Mouse (Mus musculus) thymus, adult 2 months (tissue): ENCODE measurements around the gene Tfcp2l1. TPM values are rescaled to one million over a fixed set of nuclear protein-coding genes. Genes with fewer than 3 reads are reported as not detected.

ENCODE experiments used
- DNase-seq: peaks from one replicate; pipeline ENCODE4 v3.0.0; 2021
- H3K27ac ChIP-seq: fragments of 200-500 bp; 2 replicates; pipeline ENCODE4 v1.5.1; 2012; ENCODE audit warnings: low read length, control low read depth; ENCODE audit not compliant: control insufficient read depth, insufficient read depth
- H3K27me3 ChIP-seq: fragments of 200-500 bp; 2 replicates; pipeline ENCODE4 v1.6.1; 2012; ENCODE audit warnings: mild to moderate bottlenecking, low read length, moderate library complexity, mixed read lengths; ENCODE audit not compliant: control insufficient read depth, insufficient read depth
- H3K36me3 ChIP-seq: fragments of 200-500 bp; 2 replicates; pipeline ENCODE4 v1.6.1; 2012; ENCODE audit warnings: mild to moderate bottlenecking, low read length, moderate library complexity; ENCODE audit not compliant: control insufficient read depth, insufficient read depth
- H3K4me1 ChIP-seq: fragments of 200-500 bp; replicated peaks from 2 replicates; pipeline ENCODE4 v1.6.1; 2012; ENCODE audit warnings: low read length; ENCODE audit not compliant: control insufficient read depth, insufficient read depth
- H3K4me3 ChIP-seq: fragments of 200-500 bp; 2 replicates; pipeline ENCODE4 v1.5.1; 2012; ENCODE audit warnings: mild to moderate bottlenecking, low read length, control low read depth, moderate library complexity; ENCODE audit not compliant: control insufficient read depth, insufficient read depth
- CTCF ChIP-seq: fragments of 200-500 bp; IDR thresholded peaks from 2 replicates; pipeline ENCODE4 v1.5.1; 2012; ENCODE audit warnings: mild to moderate bottlenecking, control low read depth, low read length, moderate library complexity, borderline replicate concordance; ENCODE audit not compliant: control insufficient read depth, poor library complexity, insufficient read depth; ENCODE audit errors: extremely low read depth
- POLR2A ChIP-seq: fragments of 200-500 bp; IDR thresholded peaks from 2 replicates; pipeline ENCODE4 v1.6.1; 2012; ENCODE audit warnings: mild to moderate bottlenecking, low read length, control low read depth, moderate library complexity; ENCODE audit not compliant: control insufficient read depth, poor library complexity, insufficient read depth; ENCODE audit errors: extremely low read depth
- WGBS: fragments of 180-500 bp; shearing (Covaris S2); methylation state at CpG from one replicate; pipeline ENCODE4 v1.1.7; 2018; 5-methylcytosine and 5-hydroxymethylcytosine counted together
- polyA plus RNA-seq: library from polyadenylated mRNA; depleted of rRNA; stranded (reverse); fragments of >200 nt; gene quantifications from 2 replicates; pipeline ENCODE4 v1.2.3, GENCODE M21; 2012; rRNA removed

The Tfcp2l1 gene
- polyA plus RNA-seq: 1.5 and 3.1 TPM in 2 replicates

GRCm38 (mm10) chr1:118627781-118628464 lies at the start of gene Tfcp2l1:
TSS of gene Tfcp2l1 (plus strand) at chr1:118627945.
- DNase-seq: peak; percentile 7
- peaks cover 9% of the 10 kb centered on the region for H3K27me3 ChIP-seq
- peak within 1 kb of the TSS; percentile 23; the same call in 1 of the 2 replicates for H3K4me3 ChIP-seq
- H3K4me1 ChIP-seq: no peaks in the 10 kb centered on the region
- no peaks in the 10 kb centered on the region for H3K36me3 ChIP-seq
- no peak within 1 kb of the TSS for H3K27ac ChIP-seq
- TF ChIP-seq CTCF: no peak
- TF ChIP-seq POLR2A: no peak
- 3% methylated on average over 48 of the region's 48 CpGs for whole genome bisulfite sequencing

- peaks cover 29% of the 10 kb centered on the region for H3K36me3 ChIP-seq
- H3K27me3 ChIP-seq: no peaks in the 10 kb centered on the region
- no peak overlapping the region for H3K27ac ChIP-seq
- 96% methylated on average over 2 of the region's 2 CpGs for WGBS
- no peak for TF ChIP-seq POLR2A
- TF ChIP-seq CTCF: no peak
- no peaks in the 10 kb centered on the region for H3K4me1 ChIP-seq
- no peak for DNase-seq
- no peak overlapping the region for H3K4me3 ChIP-seq
Measured at GRCm38 (mm10) chr1:118580174-118580702, 47.5 kb upstream of the Tfcp2l1 start.

- TF ChIP-seq CTCF: no peak
- no peak for TF ChIP-seq POLR2A
- H3K4me3 ChIP-seq: no peak overlapping the region
- WGBS: 97% methylated on average over 8 of the region's 8 CpGs
- peaks cover 26% of the 10 kb centered on the region for H3K36me3 ChIP-seq
- H3K4me1 ChIP-seq: no peaks in the 10 kb centered on the region
- no peaks in the 10 kb centered on the region for H3K27me3 ChIP-seq
- no peak overlapping the region for H3K27ac ChIP-seq
- DNase-seq: no peak
Measured at GRCm38 (mm10) chr1:118581179-118581578, 46.6 kb upstream of the Tfcp2l1 start.

GRCm38 (mm10) chr1:118589721-118590120 lies 38.0 kb upstream of the Tfcp2l1 start:
- no peaks in the 10 kb centered on the region for H3K4me1 ChIP-seq
- 97% methylated on average over 5 of the region's 5 CpGs for WGBS
- DNase-seq: no peak

GRCm38 (mm10) chr1:118592933-118593332 lies 34.8 kb upstream of the Tfcp2l1 start:
- Histone ChIP-seq H3K4me3 (no peak overlapping the region), H3K4me1 (no peaks in the 10 kb centered on the region), H3K27ac (no peak overlapping the region), H3K36me3 (peaks cover 56% of the 10 kb centered on the region), H3K27me3 (no peaks in the 10 kb centered on the region)
- no peak for DNase-seq
- 96% methylated on average over 4 of the region's 4 CpGs for WGBS
- TF ChIP-seq POLR2A (no peak), CTCF (no peak)

More at GRCm38 (mm10) chr1:118589721-118590120, 38.0 kb upstream of the Tfcp2l1 start:
- H3K36me3 ChIP-seq: peaks cover 38% of the 10 kb centered on the region
- no peaks in the 10 kb centered on the region for H3K27me3 ChIP-seq
- H3K27ac ChIP-seq: no peak overlapping the region
- TF ChIP-seq POLR2A (no peak), CTCF (no peak)
- no peak overlapping the region for H3K4me3 ChIP-seq

- 98% methylated on average over 2 of the region's 2 CpGs for WGBS
- Histone ChIP-seq H3K4me1 (no peaks in the 10 kb centered on the region), H3K4me3 (no peak overlapping the region), H3K36me3 (peaks cover 59% of the 10 kb centered on the region), H3K27ac (no peak overlapping the region), H3K27me3 (no peaks in the 10 kb centered on the region)
- no peak for DNase-seq
- TF ChIP-seq CTCF (no peak), POLR2A (no peak)
Measured at GRCm38 (mm10) chr1:118595395-118595794, 32.4 kb upstream of the Tfcp2l1 start.
